Mouse (Mus musculus) left cerebral cortex, adult 2 months (tissue): ENCODE measurements around the gene Gm13090. TPM values are rescaled to one million over a fixed set of nuclear protein-coding genes. Genes with fewer than 3 reads are reported as not detected.

ENCODE experiments used
- DNase-seq, 2 experiments: peaks; one replicate each; pipeline ENCODE4 v3.0.0; 2021 to 2022; ENCODE audit warnings: low spot score in 2 of 2, mixed read lengths in 1 of 2; ENCODE audit errors: extremely low spot score in 1 of 2
- H3K27ac ChIP-seq: fragments of 200-600 bp; 2 replicates; pipeline ENCODE4 v1.8.1; 2022
- H3K4me3 ChIP-seq: fragments of 200-600 bp; 2 replicates; pipeline ENCODE4 v1.8.1; 2022
- CTCF ChIP-seq: fragments of 200-600 bp; IDR thresholded peaks from 2 replicates; pipeline ENCODE4 v1.8.1; 2022; ENCODE audit warnings: antibody characterized with exemption, mild to moderate bottlenecking, moderate library complexity
- intact Hi-C: fragments of 180-260 bp; cut with DNase I; formaldehyde crosslinking; loops from one replicate; pipeline ENCODE4 v1.15.1; 2025
- total RNA-seq, 2 experiments: library from RNA; stranded (reverse); gene quantifications; 2 replicates each; pipeline ENCODE4 v1.2.3; 2021

Gm13090 gene
- total RNA-seq, 2 experiments from 2014 or later, result not detected

GRCm38 (mm10) chr4:151140368-151140982, 51.1 kb downstream of the Gm13090 start:
- peak; percentile 85 to 91 for DNase-seq
- intact Hi-C loops, result loop anchor here (1.0 to 10.0 kb wide), 3 partner anchors 44 to 176 kb away; partner anchors contain the start of gene Per3
- Histone ChIP-seq H3K4me3 (peak overlapping the region; percentile 16; the same call in 1 of the 2 replicates), H3K27ac (peak overlapping the region; percentile 82)
- no peak for TF ChIP-seq CTCF

Other genes starting within 250 kb of the Gm13090 start
- 10 to 100 TPM; 25.9 to 37.8 TPM for gene Errfi1, start 235.7 kb upstream of the Gm13090 start, total RNA-seq
- gene Park7, start 175.1 kb upstream of the Gm13090 start, total RNA-seq, result 100 to 1,000 TPM; 190 TPM
- gene Tnfrsf9, start 175.0 kb upstream of the Gm13090 start, total RNA-seq, result under 1 TPM; 0.44 to 0.70 TPM
- gene Uts2, start 92.5 kb upstream of the Gm13090 start, total RNA-seq, result not detected
- gene Per3, start 44.9 kb upstream of the Gm13090 start, total RNA-seq, result 10 to 100 TPM; 25.1 to 29.9 TPM
- gene Vamp3, start 31.6 kb upstream of the Gm13090 start, total RNA-seq, result 10 to 100 TPM; 29.6 to 32.5 TPM